Mouse (Mus musculus): ENCODE data around the gene Sp4.

DNA sequence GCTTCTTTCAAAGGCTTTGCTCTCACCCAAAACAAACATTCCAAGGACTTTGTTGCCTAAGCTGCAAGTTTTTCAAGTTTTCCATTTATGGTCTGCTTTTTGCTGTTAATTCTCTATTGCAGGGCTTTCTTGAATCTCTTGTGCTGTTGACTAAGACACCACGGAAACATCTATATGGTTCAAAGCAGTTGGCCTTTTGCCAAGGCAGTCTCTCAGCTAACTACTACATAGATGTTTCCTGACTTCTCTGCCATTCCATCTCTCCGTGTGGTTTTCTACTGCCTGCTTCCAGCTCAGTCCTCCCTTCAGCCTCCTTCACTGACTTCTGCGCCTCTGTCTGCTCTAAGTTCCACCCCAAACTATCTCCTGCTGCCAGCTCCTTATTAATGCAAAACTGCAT, 36.1 kb upstream of the Sp4 start:
- no peak for TF ChIP-seq POLR2A (IDR thresholded peaks at IDR 0.05; ENCODE audit: low read depth, low read length)
- no peak for TF ChIP-seq CTCF (IDR thresholded peaks at IDR 0.05; ENCODE audit: extremely low read depth, insufficient read length, insufficient replicate concordance, low read depth, low read length)
